Mouse (Mus musculus) gastrocnemius, postnatal 10 days (tissue): Measurements from ENCODE around the gene Zfp536. TPM values are rescaled to one million over a fixed set of nuclear protein-coding genes. Genes with fewer than 3 reads are reported as not detected.

Experiments
- DNase-seq: peaks from one replicate; pipeline ENCODE4 v3.0.0; 2021; ENCODE audit warnings: mixed read lengths
- total RNA-seq, 2 experiments: library from RNA; stranded (reverse); gene quantifications; 2 replicates each; pipeline ENCODE4 v1.2.3; 2021

Zfp536 gene
- total RNA-seq, 2 experiments from 2014 or later, result 3.9 to 4.2 TPM

GRCm38 (mm10) chr7:37466477-37467243, 306.8 kb downstream of the Zfp536 start:
- DNase-seq, result no peak

- DNase-seq, result no peak
Observed at GRCm38 (mm10) chr7:37464186-37464721, 309.2 kb downstream of the Zfp536 start.

- DNase-seq, result no peak
Observed at GRCm38 (mm10) chr7:37447523-37447922, 325.9 kb downstream of the Zfp536 start.

- no peak for DNase-seq
Observed at GRCm38 (mm10) chr7:37439912-37440311, 333.5 kb downstream of the Zfp536 start.

- peak; percentile 20 for DNase-seq
Observed at GRCm38 (mm10) chr7:37439117-37439844, 334.2 kb downstream of the Zfp536 start.

- no peak for DNase-seq
Observed at GRCm38 (mm10) chr7:37437887-37438286, 335.6 kb downstream of the Zfp536 start.

GRCm38 (mm10) chr7:37433156-37433555, 340.3 kb downstream of the Zfp536 start:
- no peak for DNase-seq

GRCm38 (mm10) chr7:37431471-37431870, 342.0 kb downstream of the Zfp536 start:
- no peak for DNase-seq

- DNase-seq, result no peak
Observed at GRCm38 (mm10) chr7:37426061-37426460, 347.4 kb downstream of the Zfp536 start.

- no peak for DNase-seq
Observed at GRCm38 (mm10) chr7:37422966-37423365, 350.5 kb downstream of the Zfp536 start.

Other genes starting within 250 kb of the Zfp536 start
- 10 to 100 TPM; 35.3 to 41.8 TPM for gene Uri1, start 249.9 kb upstream of the Zfp536 start, total RNA-seq